Mouse (Mus musculus) small intestine, adult 2 months (tissue): ENCODE data around the gene Nckap5.

Experiments
- CTCF ChIP-seq: fragments of 200-500 bp; IDR thresholded peaks from 2 replicates; pipeline ENCODE4 v1.5.1; 2012; ENCODE audit warnings: low read depth, mild to moderate bottlenecking, control low read depth, inconsistent platforms, low read length, moderate library complexity, mixed read lengths; ENCODE audit not compliant: insufficient replicate concordance, insufficient read length; ENCODE audit errors: extremely low read depth
- POLR2A ChIP-seq: fragments of 200-500 bp; IDR thresholded peaks from 2 replicates; pipeline ENCODE4 v1.6.1; 2012; ENCODE audit warnings: low read depth, mild to moderate bottlenecking, control low read depth, inconsistent platforms, low read length, moderate library complexity

DNA sequence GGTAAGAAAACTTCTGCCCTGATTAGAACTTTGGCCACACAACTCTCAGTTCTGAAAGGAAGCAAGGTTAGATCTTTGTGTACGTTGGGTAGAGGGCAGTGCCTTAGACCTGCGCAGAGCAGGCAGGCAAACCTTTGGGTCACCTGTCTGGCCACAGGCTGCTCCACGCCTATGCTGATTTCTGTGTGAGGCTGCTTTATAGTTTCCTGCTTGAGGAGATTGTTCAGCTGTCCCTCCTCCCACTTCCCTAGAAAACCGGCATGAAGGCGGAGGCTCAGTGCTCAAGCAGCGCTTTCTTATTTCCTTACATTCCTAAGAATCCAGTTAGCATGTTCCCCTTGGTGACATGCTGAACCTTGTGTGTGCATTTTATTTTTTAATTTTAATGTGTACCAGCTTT is 620.4 kb downstream of the Nckap5 start:
- TF ChIP-seq CTCF (no peak), POLR2A (no peak)
